Mouse (Mus musculus) limb, embryonic 12.5 days (tissue): ENCODE measurements at regions not wholly inside any gene's neighbourhood (a gene's known extent, or its start where the extent isn't known, plus 50 kb on each side); places are given as distances from the start of the nearest gene placed in this dataset.

Experiments
- ATAC-seq: fragments of 200-750 bp; cut with Nextera tagmentation; 2 replicates; pipeline ENCODE4 v1.8.0; 2017; ENCODE audit warnings: low read depth, moderate TSS enrichment; ENCODE audit not compliant: insufficient number of reproducible peaks, insufficient read depth, low FRiP score, low TSS enrichment
- H3K27ac ChIP-seq: fragments of 300-500 bp; sonication (generic); 2 replicates; pipeline ENCODE4 v1.5.1; 2016; ENCODE audit warnings: mild to moderate bottlenecking, moderate library complexity
- H3K27me3 ChIP-seq: fragments of 300-500 bp; sonication (generic); 2 replicates; pipeline ENCODE4 v1.6.1; 2016; ENCODE audit warnings: mild to moderate bottlenecking, moderate library complexity
- H3K36me3 ChIP-seq: fragments of 300-500 bp; sonication (generic); 2 replicates; pipeline ENCODE4 v1.6.1; 2016; ENCODE audit warnings: mild to moderate bottlenecking, moderate library complexity
- H3K4me1 ChIP-seq: fragments of 300-500 bp; sonication (generic); replicated peaks from 2 replicates; pipeline ENCODE4 v1.6.1; 2016
- H3K4me2 ChIP-seq: fragments of 300-500 bp; sonication (generic); 2 replicates; pipeline ENCODE4 v1.6.1; 2016; ENCODE audit warnings: mild to moderate bottlenecking, moderate library complexity
- H3K4me3 ChIP-seq: fragments of 300-500 bp; sonication (generic); replicated peaks from 2 replicates; pipeline ENCODE4 v1.5.1; 2016; ENCODE audit warnings: mild to moderate bottlenecking
- H3K9ac ChIP-seq: fragments of 300-500 bp; sonication (generic); replicated peaks from 2 replicates; pipeline ENCODE4 v1.6.1; 2016; ENCODE audit warnings: mild to moderate bottlenecking, moderate library complexity
- H3K9me3 ChIP-seq: fragments of 300-500 bp; sonication (generic); 2 replicates; pipeline ENCODE4 v1.6.1; 2016; ENCODE audit warnings: mild to moderate bottlenecking, moderate library complexity
- WGBS: fragments of 180-500 bp; shearing (Covaris S2); methylation state at CpG from one replicate; pipeline ENCODE4 v1.1.7; 2016; 5-methylcytosine and 5-hydroxymethylcytosine counted together

DNA sequence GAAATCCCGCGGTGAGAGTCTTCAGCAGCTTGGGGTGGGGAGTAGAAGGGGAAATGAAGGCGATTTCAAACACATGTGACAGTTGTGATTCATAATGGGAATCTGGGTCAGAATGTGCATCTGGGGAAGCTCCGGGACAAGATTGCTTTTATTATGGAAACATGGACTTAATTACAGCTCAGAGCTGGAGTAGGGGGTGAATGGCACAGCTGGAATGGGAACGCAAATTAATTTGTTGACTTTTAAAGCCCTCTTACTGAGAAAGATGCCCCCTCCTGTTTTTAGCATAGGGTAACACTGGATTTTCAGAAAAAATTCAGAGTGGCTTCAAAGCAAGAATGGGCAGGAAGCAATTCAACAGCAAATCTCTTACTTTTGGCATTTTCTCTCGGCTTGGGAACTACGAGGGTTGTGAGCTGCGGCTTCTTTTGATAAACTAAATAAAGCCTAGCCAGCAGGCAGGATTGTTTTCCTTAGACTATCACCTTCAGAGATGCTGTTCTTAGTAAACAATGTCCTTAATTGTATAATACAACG is 501.0 kb downstream of the Nyap2 start:
- H3K4me3 ChIP-seq = no peak overlapping the region

DNA sequence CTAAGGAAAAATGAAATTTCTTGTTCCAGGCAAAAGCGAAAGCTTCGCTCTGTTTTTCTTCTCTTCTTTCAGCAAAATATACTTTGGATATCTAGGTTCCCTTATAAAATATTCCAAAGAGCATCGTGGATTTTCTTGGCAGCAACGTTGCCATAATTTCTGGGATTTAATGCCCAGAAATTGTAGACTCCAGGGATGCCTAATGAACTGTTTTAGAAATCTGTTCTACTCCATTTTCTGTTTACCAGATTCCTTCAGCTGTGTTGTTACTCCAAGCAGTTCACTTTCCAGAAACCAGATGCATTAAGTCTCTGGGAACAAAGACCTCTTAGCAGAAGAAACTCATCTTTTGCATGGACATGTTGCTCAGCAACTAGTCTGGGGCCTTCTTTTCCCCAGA is 504.5 kb downstream of the Nyap2 start:
- no peak overlapping the region for H3K9ac ChIP-seq
- H3K27me3 ChIP-seq = no peaks in the 10 kb centered on the region
- H3K4me3 ChIP-seq = no peak overlapping the region
- 79% methylated on average over 4 of the region's 4 CpGs for WGBS
- 0 out of 2 replicates have a peak overlapping the region, but pooled peaks have one; percentile 12 for H3K27ac ChIP-seq
- ATAC-seq = no peak
- H3K9me3 ChIP-seq = no peaks in the 10 kb centered on the region
- H3K4me2 ChIP-seq = no peak overlapping the region
- H3K4me1 ChIP-seq = 0 out of 2 replicates have a peak, but pooled peaks cover 6% of the 10 kb centered on the region
- H3K36me3 ChIP-seq = no peaks in the 10 kb centered on the region

More for the DNA sequence above, 501.0 kb downstream of the Nyap2 start:
- no peak overlapping the region for H3K9ac ChIP-seq
- H3K36me3 ChIP-seq = no peaks in the 10 kb centered on the region
- H3K9me3 ChIP-seq = no peaks in the 10 kb centered on the region
- ATAC-seq = no peak
- H3K27ac ChIP-seq = no peak overlapping the region
- H3K4me2 ChIP-seq = peak overlapping the region; percentile 8; the same call in 1 of the 2 replicates
- WGBS = 29% methylated on average over 9 of the region's 9 CpGs
- no peaks in the 10 kb centered on the region for H3K27me3 ChIP-seq
- 0 out of 2 replicates have a peak, but pooled peaks cover 6% of the 10 kb centered on the region for H3K4me1 ChIP-seq

DNA sequence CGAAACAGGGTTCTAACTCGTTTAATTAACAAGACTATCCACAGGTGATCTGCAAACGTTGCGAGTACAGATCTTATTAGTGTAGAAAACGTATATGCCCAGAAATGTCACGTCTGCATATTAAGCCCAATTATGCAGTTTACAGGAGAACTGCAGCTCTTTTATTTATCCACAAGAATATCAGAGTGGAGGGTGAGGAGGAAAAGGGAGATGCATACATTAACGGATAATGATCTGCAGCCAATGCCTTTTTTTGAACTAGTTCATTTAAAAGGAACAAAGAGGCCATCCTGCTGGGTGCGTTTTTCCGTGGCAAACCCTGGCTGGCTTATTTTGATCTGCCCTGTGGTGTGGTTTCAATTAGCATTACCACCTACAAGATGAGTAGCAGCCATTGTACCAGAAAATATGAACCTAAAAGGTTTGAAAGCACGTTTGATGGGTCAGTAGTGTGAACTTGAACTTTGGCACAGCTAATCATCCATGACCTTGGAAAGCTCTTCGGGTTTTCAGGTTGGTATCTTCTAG is 511.1 kb downstream of the Nyap2 start:
- Histone ChIP-seq H3K9me3 (no peaks in the 10 kb centered on the region), H3K36me3 (no peaks in the 10 kb centered on the region), H3K4me1 (no peaks in the 10 kb centered on the region; the same call in 1 of the 2 replicates), H3K27me3 (no peaks in the 10 kb centered on the region), H3K9ac (no peak overlapping the region), H3K4me3 (no peak overlapping the region), H3K4me2 (no peak overlapping the region), H3K27ac (no peak overlapping the region)
- WGBS = 29% methylated on average over 11 of the region's 11 CpGs
- ATAC-seq = no peak

DNA sequence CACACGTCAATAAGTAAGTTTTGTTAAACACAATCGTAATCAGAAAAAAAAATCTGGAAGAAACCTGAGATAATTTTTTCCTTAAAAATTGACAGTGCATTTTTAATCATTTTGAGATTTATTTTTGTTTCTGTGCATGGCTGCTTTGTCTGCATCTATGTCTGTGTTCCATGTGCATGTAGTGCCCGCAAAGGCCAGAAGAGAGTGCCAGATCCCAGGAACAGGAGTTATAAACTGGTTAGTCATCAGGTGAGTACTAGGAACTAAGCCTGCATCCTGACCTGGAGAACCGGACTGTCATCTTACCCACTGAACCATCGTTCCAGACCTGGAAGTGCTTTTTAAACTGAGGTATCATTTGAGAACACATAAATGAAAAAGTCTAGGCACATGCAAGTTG is 514.9 kb downstream of the Nyap2 start:
- Histone ChIP-seq H3K27ac (no peak overlapping the region), H3K27me3 (no peaks in the 10 kb centered on the region), H3K36me3 (no peaks in the 10 kb centered on the region), H3K4me2 (no peak overlapping the region), H3K9ac (no peak overlapping the region), H3K9me3 (no peaks in the 10 kb centered on the region), H3K4me3 (no peak overlapping the region), H3K4me1 (peaks cover 14% of the 10 kb centered on the region)
- 90% methylated on average over 5 of the region's 5 CpGs for WGBS
- ATAC-seq = no peak

DNA sequence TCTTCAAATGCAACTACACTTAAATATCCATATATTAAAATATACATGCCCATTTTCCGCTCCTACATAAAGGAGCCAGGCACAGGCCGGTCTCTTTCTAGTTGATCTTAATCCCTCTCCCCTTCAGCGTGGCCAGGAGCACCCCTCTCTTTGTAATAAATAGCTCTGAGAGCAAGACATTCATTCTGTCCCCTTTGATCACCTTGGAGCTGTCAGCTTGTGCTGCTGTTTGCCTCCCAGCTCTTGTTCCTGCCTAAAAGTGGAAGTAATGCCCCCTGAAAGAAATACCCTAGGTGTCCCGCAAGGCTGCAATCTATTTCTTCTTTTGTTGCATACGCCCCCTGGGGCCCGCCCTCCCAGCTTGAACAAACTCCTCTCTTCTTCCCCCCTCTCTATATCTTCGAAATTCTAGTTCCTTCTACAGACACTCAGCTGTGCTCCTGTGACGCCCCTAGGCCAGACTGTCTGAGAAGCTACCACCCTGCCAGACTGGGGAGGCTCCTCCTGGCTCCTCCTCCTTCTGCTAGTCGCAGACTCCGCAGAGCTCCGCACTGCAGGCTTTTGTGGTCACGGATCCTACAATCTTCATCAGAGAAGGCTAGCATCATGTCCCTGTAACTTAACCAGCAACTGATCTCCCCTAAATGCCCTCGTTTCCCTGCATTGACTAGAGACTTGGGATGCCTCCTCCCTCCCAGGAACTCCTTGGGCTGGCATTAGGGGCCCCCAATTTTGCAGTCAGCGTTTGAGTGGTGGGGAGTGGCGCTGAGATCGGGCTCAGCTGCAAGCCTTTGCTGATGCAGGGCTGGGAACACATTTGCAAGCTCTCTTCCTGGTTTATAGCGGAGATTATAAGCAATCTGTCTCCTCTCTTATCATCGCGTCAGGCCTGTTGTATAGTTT is 516.8 kb downstream of the Nyap2 start:
- H3K27ac ChIP-seq = peak overlapping the region; percentile 72
- H3K4me1 ChIP-seq = peaks cover 14% of the 10 kb centered on the region
- H3K36me3 ChIP-seq = no peaks in the 10 kb centered on the region
- H3K4me2 ChIP-seq = peak overlapping the region; percentile 66
- no peaks in the 10 kb centered on the region for H3K27me3 ChIP-seq
- H3K9me3 ChIP-seq = no peaks in the 10 kb centered on the region
- 6% methylated on average over 19 of the region's 19 CpGs for WGBS
- peak; percentile 94 for ATAC-seq
- peak overlapping the region; percentile 44 for H3K4me3 ChIP-seq
- H3K9ac ChIP-seq = peak overlapping the region; percentile 56

DNA sequence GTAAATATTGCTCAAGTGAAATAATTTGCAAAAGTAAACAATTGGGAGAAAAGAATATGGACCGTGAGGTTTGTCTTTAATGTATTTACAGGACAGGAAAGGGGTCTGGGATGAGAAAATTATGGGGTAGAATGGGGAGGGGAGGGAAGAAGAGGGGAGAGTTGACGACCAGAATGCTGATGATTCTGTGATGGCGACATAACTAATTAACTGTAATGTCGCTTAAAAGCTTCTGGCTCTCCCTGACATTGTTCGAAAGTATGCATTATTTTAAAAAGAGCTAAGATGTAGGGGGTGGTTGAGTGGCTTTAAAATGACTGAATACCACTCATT is 517.4 kb downstream of the Nyap2 start:
- H3K36me3 ChIP-seq = no peaks in the 10 kb centered on the region
- H3K27me3 ChIP-seq = no peaks in the 10 kb centered on the region
- peaks cover 14% of the 10 kb centered on the region for H3K4me1 ChIP-seq
- ATAC-seq = no peak
- WGBS = 9% methylated on average over 5 of the region's 5 CpGs
- peak overlapping the region; percentile 44 for H3K4me3 ChIP-seq
- peak overlapping the region; percentile 66 for H3K4me2 ChIP-seq
- H3K27ac ChIP-seq = peak overlapping the region; percentile 72
- H3K9ac ChIP-seq = no peak overlapping the region
- no peaks in the 10 kb centered on the region for H3K9me3 ChIP-seq

DNA sequence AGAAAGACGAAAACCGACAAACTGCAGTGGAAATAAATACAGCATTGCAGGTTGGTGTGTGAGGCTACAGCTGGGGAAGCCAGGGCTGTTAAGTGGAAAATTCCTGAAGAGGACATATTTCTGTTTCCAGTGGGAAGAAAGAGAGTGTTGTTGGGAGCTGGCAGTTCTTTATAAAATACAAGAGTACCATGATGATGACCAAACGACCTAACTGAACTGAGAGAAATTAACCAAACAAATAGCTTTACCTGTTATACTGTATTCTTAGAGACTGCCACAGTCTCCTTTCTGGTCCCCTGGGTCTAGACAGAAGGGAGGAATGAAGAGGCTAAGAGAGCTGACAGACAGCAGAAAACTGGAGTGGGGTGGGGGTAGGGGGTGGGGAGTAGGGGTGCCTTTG is 517.9 kb downstream of the Nyap2 start:
- Histone ChIP-seq H3K27ac (no peak overlapping the region), H3K9ac (no peak overlapping the region), H3K4me1 (peaks cover 14% of the 10 kb centered on the region), H3K4me3 (no peak overlapping the region), H3K36me3 (no peaks in the 10 kb centered on the region), H3K27me3 (no peaks in the 10 kb centered on the region), H3K4me2 (peak overlapping the region; percentile 66), H3K9me3 (no peaks in the 10 kb centered on the region)
- WGBS = 37% methylated on average over 3 of the region's 3 CpGs
- no peak for ATAC-seq

DNA sequence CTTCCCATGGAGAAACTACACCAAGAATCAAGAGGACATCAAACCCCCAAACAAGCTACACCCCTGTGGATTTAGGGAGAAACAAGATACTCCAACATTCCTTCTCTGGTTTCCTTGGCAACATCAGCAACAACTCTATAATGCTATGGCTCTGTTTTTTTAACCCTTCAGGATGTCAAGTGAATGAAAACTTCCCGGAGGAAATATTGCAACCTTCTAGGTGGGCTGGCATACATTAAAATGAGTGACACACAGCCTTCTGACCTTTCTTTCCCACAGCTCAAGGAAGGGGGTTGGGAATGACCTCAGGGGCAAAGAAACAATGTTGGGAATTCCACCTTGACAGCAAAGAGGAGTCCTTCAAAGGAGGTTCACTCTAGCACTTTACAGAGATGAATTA is 532.0 kb downstream of the Nyap2 start:
- WGBS = 0% methylated on average over 1 of the region's 1 CpGs
- H3K4me1 ChIP-seq = peaks cover 6% of the 10 kb centered on the region
- no peak overlapping the region for H3K9ac ChIP-seq
- H3K4me2 ChIP-seq = no peak overlapping the region
- peak; percentile 63; the same call in 1 of the 2 replicates for ATAC-seq
- H3K4me3 ChIP-seq = no peak overlapping the region
- H3K36me3 ChIP-seq = no peaks in the 10 kb centered on the region
- H3K27ac ChIP-seq = no peak overlapping the region
- H3K27me3 ChIP-seq = no peaks in the 10 kb centered on the region
- H3K9me3 ChIP-seq = no peaks in the 10 kb centered on the region

DNA sequence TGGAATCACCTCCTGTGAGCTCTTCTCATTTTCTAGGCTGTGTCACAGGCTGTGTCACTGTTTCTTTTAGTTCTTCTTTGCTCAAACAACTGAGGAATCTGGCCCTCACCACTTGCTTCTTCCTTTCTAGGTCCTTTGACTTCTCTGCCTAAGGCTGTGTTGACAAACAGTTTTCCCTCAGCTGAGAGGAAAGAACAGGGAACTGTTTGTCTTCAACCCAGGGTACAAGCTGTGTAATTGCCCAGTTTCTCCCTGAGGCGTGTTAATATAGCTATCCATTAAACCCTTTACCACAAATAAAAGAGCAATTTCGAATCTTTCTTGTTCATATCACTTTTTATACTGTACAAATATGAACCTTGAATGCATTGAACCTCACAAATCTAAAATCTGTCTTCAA is 542.1 kb downstream of the Nyap2 start:
- H3K9ac ChIP-seq = no peak overlapping the region
- 64% methylated on average over 2 of the region's 2 CpGs for WGBS
- H3K9me3 ChIP-seq = no peaks in the 10 kb centered on the region
- H3K27ac ChIP-seq = no peak overlapping the region
- H3K4me3 ChIP-seq = no peak overlapping the region
- no peaks in the 10 kb centered on the region; the same call in 1 of the 2 replicates for H3K4me1 ChIP-seq
- ATAC-seq = no peak
- no peaks in the 10 kb centered on the region for H3K36me3 ChIP-seq
- no peak overlapping the region for H3K4me2 ChIP-seq
- no peaks in the 10 kb centered on the region for H3K27me3 ChIP-seq

DNA sequence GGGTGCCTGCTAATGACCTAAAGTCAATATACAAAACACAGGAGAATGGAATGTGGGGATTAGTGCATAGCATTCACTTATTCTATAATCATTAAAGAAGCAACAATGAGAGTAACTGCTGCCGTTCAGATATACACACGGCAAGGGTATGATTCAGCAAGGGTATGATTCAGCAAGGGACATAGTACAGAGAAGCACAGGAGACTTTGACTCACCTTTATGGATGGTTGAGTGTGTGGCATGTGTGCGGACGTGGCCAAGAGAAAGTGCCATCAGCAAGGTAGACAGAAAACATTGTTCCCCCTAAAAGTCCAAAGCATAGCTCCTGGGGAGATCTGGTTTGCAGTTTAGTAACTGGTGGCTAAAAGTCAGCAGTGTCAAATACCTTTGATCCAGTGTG is 547.4 kb downstream of the Nyap2 start:
- no peak overlapping the region for H3K27ac ChIP-seq
- no peaks in the 10 kb centered on the region for H3K36me3 ChIP-seq
- H3K4me2 ChIP-seq = no peak overlapping the region
- 88% methylated on average over 4 of the region's 4 CpGs for WGBS
- H3K9me3 ChIP-seq = no peaks in the 10 kb centered on the region
- no peaks in the 10 kb centered on the region for H3K4me1 ChIP-seq
- no peaks in the 10 kb centered on the region for H3K27me3 ChIP-seq
- no peak for ATAC-seq
- no peak overlapping the region for H3K4me3 ChIP-seq
- H3K9ac ChIP-seq = no peak overlapping the region

DNA sequence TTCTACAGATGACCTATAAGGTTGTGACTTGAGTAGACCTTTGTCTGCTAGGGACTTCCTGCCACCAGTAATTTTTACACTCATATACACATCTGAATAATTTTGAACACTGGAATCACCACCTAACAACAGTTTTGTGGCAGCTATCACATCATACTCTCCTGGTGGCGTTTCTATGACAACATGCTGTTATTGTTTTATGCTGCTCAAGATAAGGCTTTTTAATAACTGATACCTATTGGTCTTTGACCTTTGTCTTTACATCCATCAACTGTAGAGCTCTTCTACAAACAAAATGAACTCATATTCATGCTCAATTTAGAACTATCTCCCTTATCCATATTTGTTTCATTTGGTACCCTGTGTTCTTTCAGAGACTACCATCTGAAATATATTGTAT is 556.0 kb downstream of the Nyap2 start:
- H3K27me3 ChIP-seq = no peaks in the 10 kb centered on the region
- no peaks in the 10 kb centered on the region for H3K36me3 ChIP-seq
- H3K9me3 ChIP-seq = no peaks in the 10 kb centered on the region
- no peak for ATAC-seq
- H3K9ac ChIP-seq = no peak overlapping the region
- no peak overlapping the region for H3K27ac ChIP-seq
- H3K4me1 ChIP-seq = no peaks in the 10 kb centered on the region
- WGBS = 80% methylated on average over 1 of the region's 1 CpGs
- H3K4me3 ChIP-seq = no peak overlapping the region
- H3K4me2 ChIP-seq = no peak overlapping the region
